Mouse (Mus musculus) lung, adult 2 months (tissue): ENCODE results near the gene Pnpla2. TPM values are rescaled to one million over a fixed set of nuclear protein-coding genes. Genes with fewer than 3 reads are reported as not detected.

Experiments used
- DNase-seq: peaks from one replicate; pipeline ENCODE4 v3.0.0; 2022
- H3K4me1 ChIP-seq: fragments of 200-500 bp; 2 replicates; pipeline ENCODE4 v1.6.1; 2011; ENCODE audit warnings: low read length; ENCODE audit not compliant: control insufficient read depth, insufficient read depth
- H3K4me3 ChIP-seq: fragments of 200-500 bp; replicated peaks from 2 replicates; pipeline ENCODE3; 2011; ENCODE audit warnings: low read depth, mild to moderate bottlenecking, control low read depth, low read length; ENCODE audit errors: extremely low read depth
- CTCF ChIP-seq: fragments of 200-500 bp; IDR thresholded peaks from 2 replicates; pipeline ENCODE4 v1.5.1; 2011; ENCODE audit warnings: mild to moderate bottlenecking, low read length, control low read depth; ENCODE audit not compliant: insufficient read depth
- POLR2A ChIP-seq: fragments of 200-500 bp; IDR thresholded peaks from 2 replicates; pipeline ENCODE4 v1.6.1; 2011; ENCODE audit warnings: low read depth, mild to moderate bottlenecking, control low read depth, low read length, borderline replicate concordance; ENCODE audit errors: extremely low read depth
- WGBS: fragments of 180-500 bp; shearing (Covaris S2); methylation state at CpG from one replicate; pipeline ENCODE4 v1.1.7; 2018; 5-methylcytosine and 5-hydroxymethylcytosine counted together
- polyA plus RNA-seq: library from polyadenylated mRNA; depleted of rRNA; stranded (reverse); fragments of >200 nt; gene quantifications from 2 replicates; pipeline ENCODE4 v1.2.3, GENCODE M21; 2012

The Pnpla2 gene
- polyA plus RNA-seq, 1 experiment: 289 TPM

- 39% methylated on average over 8 of the region's 10 CpGs for WGBS
- Histone ChIP-seq H3K4me3 (no peak overlapping the region), H3K4me1 (peaks cover 36% of the 10 kb centered on the region)
- TF ChIP-seq CTCF: no peak
- TF ChIP-seq POLR2A: no peak
- no peak for DNase-seq
Observed at GRCm38 (mm10) chr7:141465388-141466044, 10.5 kb downstream of the Pnpla2 start.

- peaks cover 35% of the 10 kb centered on the region for H3K4me1 ChIP-seq
- TF ChIP-seq POLR2A: no peak
- TF ChIP-seq CTCF: no peak
- 51% methylated on average over 7 of the region's 7 CpGs for WGBS
- no peak overlapping the region for H3K4me3 ChIP-seq
- DNase-seq: peak; percentile 40
Observed at GRCm38 (mm10) chr7:141466045-141466394, 11.0 kb downstream of the Pnpla2 start.

- 50% methylated on average over 10 of the region's 10 CpGs for WGBS
- H3K4me1 ChIP-seq: peaks cover 35% of the 10 kb centered on the region
- peak overlapping the region; percentile 37 for H3K4me3 ChIP-seq
- TF ChIP-seq POLR2A: no peak
- no peak for TF ChIP-seq CTCF
- no peak for DNase-seq
Observed at GRCm38 (mm10) chr7:141466607-141467148, 11.7 kb downstream of the Pnpla2 start.

- TF ChIP-seq POLR2A (peak; percentile 87; the same call in 1 of the 2 replicates), CTCF (no peak)
- under 1% methylated on average over 51 of the region's 52 CpGs for WGBS
- Histone ChIP-seq H3K4me3 (peak within 1 kb of the TSS; percentile 91), H3K4me1 (peaks cover 35% of the 10 kb centered on the region)
- DNase-seq: peak; percentile 88
Observed at GRCm38 (mm10) chr7:141467230-141468030, 12.4 kb downstream of the Pnpla2 start, which contains the start of gene Cd151. Gene Cd151 (plus strand): TSS chr7:141467392.

- Histone ChIP-seq H3K4me3 (peak overlapping the region; percentile 91), H3K4me1 (peaks cover 34% of the 10 kb centered on the region)
- 6% methylated on average over 5 of the region's 5 CpGs for WGBS
- TF ChIP-seq POLR2A: no peak
- TF ChIP-seq CTCF: no peak
- DNase-seq: no peak
Observed at GRCm38 (mm10) chr7:141468164-141468521, 13.1 kb downstream of the Pnpla2 start.

GRCm38 (mm10) chr7:141468522-141469211 is 13.7 kb downstream of the Pnpla2 start:
- TF ChIP-seq POLR2A: peak; percentile 82; the same call in 1 of the 2 replicates
- peak; percentile 41; the same call in 1 of the 2 replicates for TF ChIP-seq CTCF
- Histone ChIP-seq H3K4me1 (peaks cover 29% of the 10 kb centered on the region), H3K4me3 (peak overlapping the region; percentile 91)
- WGBS: 4% methylated on average over 8 of the region's 8 CpGs
- DNase-seq: peak; percentile 62

- DNase-seq: no peak
- peaks cover 30% of the 10 kb centered on the region for H3K4me1 ChIP-seq
- 0 out of 2 replicates have a peak, but pooled peaks have one; percentile 16 for TF ChIP-seq POLR2A
- TF ChIP-seq CTCF: no peak
- H3K4me3 ChIP-seq: peak overlapping the region; percentile 1
- 74% methylated on average over 6 of the region's 6 CpGs for WGBS
Observed at GRCm38 (mm10) chr7:141469352-141469751, 14.4 kb downstream of the Pnpla2 start.

- no peak for DNase-seq
- TF ChIP-seq POLR2A (0 out of 2 replicates have a peak, but pooled peaks have one; percentile 9), CTCF (no peak)
- H3K4me1 ChIP-seq: peaks cover 25% of the 10 kb centered on the region
- 89% methylated on average over 18 of the region's 18 CpGs for WGBS
- no peak overlapping the region for H3K4me3 ChIP-seq
Observed at GRCm38 (mm10) chr7:141469901-141470636, 15.1 kb downstream of the Pnpla2 start.
